Mouse (Mus musculus): ENCODE data around the gene Sorbs2. TPM values are rescaled to one million over a fixed set of nuclear protein-coding genes. Genes with fewer than 3 reads are reported as not detected.

Gene Sorbs2
- polyA plus RNA-seq, 1 experiment from 2014 or later: 31.8 TPM

- Histone ChIP-seq H3K4me1 (no peaks in the 10 kb centered on the region), H3K36me3 (no peaks in the 10 kb centered on the region), H3K9me3 (no peaks in the 10 kb centered on the region), H3K9ac (no peak overlapping the region), H3K27ac (no peak overlapping the region), H3K4me3 (no peak overlapping the region), H3K4me2 (replicated peaks) (no peak overlapping the region), H3K27me3 (no peaks in the 10 kb centered on the region)
- no peak for ATAC-seq (ENCODE audit: insufficient number of reproducible peaks, insufficient read depth, low FRiP score, low TSS enrichment)
- 92% methylated on average over 5 of the region's 5 CpGs for WGBS
These were observed 192.5 kb downstream of the Sorbs2 start for GRCm38 (mm10) chr8:45700100-45700499.

- no peaks in the 10 kb centered on the region for H3K27me3 ChIP-seq
- 68% methylated on average over 4 of the region's 4 CpGs for WGBS
- H3K4me2 ChIP-seq (replicated peaks): no peak overlapping the region
- no peaks in the 10 kb centered on the region for H3K9me3 ChIP-seq
- ATAC-seq (ENCODE audit: insufficient number of reproducible peaks, insufficient read depth, low FRiP score, low TSS enrichment): no peak
- no peak overlapping the region for H3K9ac ChIP-seq
- no peak overlapping the region for H3K27ac ChIP-seq
- H3K36me3 ChIP-seq: no peaks in the 10 kb centered on the region
- no peak overlapping the region for H3K4me3 ChIP-seq
- H3K4me1 ChIP-seq: no peaks in the 10 kb centered on the region
These were observed 196.1 kb downstream of the Sorbs2 start for GRCm38 (mm10) chr8:45703700-45704101.

- H3K27ac ChIP-seq: no peak overlapping the region
- H3K36me3 ChIP-seq: no peaks in the 10 kb centered on the region
- H3K27me3 ChIP-seq: no peaks in the 10 kb centered on the region
- H3K4me2 ChIP-seq (replicated peaks): no peak overlapping the region
- no peak overlapping the region for H3K4me3 ChIP-seq
- 76% methylated on average over 4 of the region's 4 CpGs for WGBS
- no peaks in the 10 kb centered on the region for H3K9me3 ChIP-seq
- no peak overlapping the region for H3K9ac ChIP-seq
- H3K4me1 ChIP-seq: no peaks in the 10 kb centered on the region
- no peak for ATAC-seq (ENCODE audit: insufficient number of reproducible peaks, insufficient read depth, low FRiP score, low TSS enrichment)
These were observed 201.5 kb downstream of the Sorbs2 start for GRCm38 (mm10) chr8:45709098-45709497.

GRCm38 (mm10) chr8:45709734-45710133, 202.1 kb downstream of the Sorbs2 start:
- no peaks in the 10 kb centered on the region for H3K9me3 ChIP-seq
- H3K4me1 ChIP-seq: no peaks in the 10 kb centered on the region
- H3K27ac ChIP-seq: no peak overlapping the region
- no peak overlapping the region for H3K4me2 ChIP-seq (replicated peaks)
- H3K36me3 ChIP-seq: no peaks in the 10 kb centered on the region
- WGBS: 49% methylated on average over 4 of the region's 4 CpGs
- no peak for ATAC-seq (ENCODE audit: insufficient number of reproducible peaks, insufficient read depth, low FRiP score, low TSS enrichment)
- H3K27me3 ChIP-seq: no peaks in the 10 kb centered on the region
- H3K4me3 ChIP-seq: no peak overlapping the region
- H3K9ac ChIP-seq: no peak overlapping the region

- H3K27ac ChIP-seq: no peak overlapping the region
- H3K9me3 ChIP-seq: no peaks in the 10 kb centered on the region
- no peaks in the 10 kb centered on the region for H3K36me3 ChIP-seq
- H3K4me3 ChIP-seq: no peak overlapping the region
- no peak overlapping the region for H3K4me2 ChIP-seq (replicated peaks)
- no peak overlapping the region for H3K9ac ChIP-seq
- H3K4me1 ChIP-seq: no peaks in the 10 kb centered on the region
- no peaks in the 10 kb centered on the region for H3K27me3 ChIP-seq
- 87% methylated on average over 6 of the region's 6 CpGs for WGBS
- no peak for ATAC-seq (ENCODE audit: insufficient number of reproducible peaks, insufficient read depth, low FRiP score, low TSS enrichment)
These were observed 205.0 kb downstream of the Sorbs2 start for GRCm38 (mm10) chr8:45712610-45713009.

GRCm38 (mm10) chr8:45714806-45715205, 207.2 kb downstream of the Sorbs2 start:
- 62% methylated on average over 3 of the region's 3 CpGs for WGBS
- no peaks in the 10 kb centered on the region for H3K27me3 ChIP-seq
- H3K9me3 ChIP-seq: no peaks in the 10 kb centered on the region
- H3K27ac ChIP-seq: no peak overlapping the region
- no peak overlapping the region for H3K4me2 ChIP-seq (replicated peaks)
- H3K4me3 ChIP-seq: no peak overlapping the region
- no peaks in the 10 kb centered on the region for H3K4me1 ChIP-seq
- H3K9ac ChIP-seq: no peak overlapping the region
- no peaks in the 10 kb centered on the region for H3K36me3 ChIP-seq
- ATAC-seq (ENCODE audit: insufficient number of reproducible peaks, insufficient read depth, low FRiP score, low TSS enrichment): no peak

GRCm38 (mm10) chr8:45715330-45716027, 207.9 kb downstream of the Sorbs2 start:
- no peaks in the 10 kb centered on the region for H3K27me3 ChIP-seq
- no peaks in the 10 kb centered on the region for H3K9me3 ChIP-seq
- H3K9ac ChIP-seq: no peak overlapping the region
- WGBS: 82% methylated on average over 13 of the region's 13 CpGs
- H3K4me2 ChIP-seq (replicated peaks): no peak overlapping the region
- no peak overlapping the region for H3K4me3 ChIP-seq
- no peaks in the 10 kb centered on the region for H3K36me3 ChIP-seq
- no peak for ATAC-seq (ENCODE audit: insufficient number of reproducible peaks, insufficient read depth, low FRiP score, low TSS enrichment)
- no peaks in the 10 kb centered on the region for H3K4me1 ChIP-seq
- H3K27ac ChIP-seq: no peak overlapping the region

GRCm38 (mm10) chr8:45719776-45720175, 212.2 kb downstream of the Sorbs2 start:
- H3K27me3 ChIP-seq: no peaks in the 10 kb centered on the region
- no peaks in the 10 kb centered on the region for H3K9me3 ChIP-seq
- 67% methylated on average over 8 of the region's 8 CpGs for WGBS
- no peak overlapping the region for H3K4me2 ChIP-seq (replicated peaks)
- no peak for ATAC-seq (ENCODE audit: insufficient number of reproducible peaks, insufficient read depth, low FRiP score, low TSS enrichment)
- H3K4me3 ChIP-seq: no peak overlapping the region
- no peaks in the 10 kb centered on the region for H3K4me1 ChIP-seq
- no peak overlapping the region for H3K9ac ChIP-seq
- H3K36me3 ChIP-seq: no peaks in the 10 kb centered on the region
- no peak overlapping the region for H3K27ac ChIP-seq

GRCm38 (mm10) chr8:45724204-45724603, 216.6 kb downstream of the Sorbs2 start:
- WGBS: 88% methylated on average over 3 of the region's 3 CpGs
- Histone ChIP-seq H3K9ac (no peak overlapping the region), H3K4me3 (no peak overlapping the region), H3K27me3 (no peaks in the 10 kb centered on the region), H3K9me3 (no peaks in the 10 kb centered on the region), H3K27ac (no peak overlapping the region), H3K36me3 (no peaks in the 10 kb centered on the region), H3K4me1 (no peaks in the 10 kb centered on the region), H3K4me2 (replicated peaks) (no peak overlapping the region)
- ATAC-seq (ENCODE audit: insufficient number of reproducible peaks, insufficient read depth, low FRiP score, low TSS enrichment): no peak

- no peaks in the 10 kb centered on the region for H3K27me3 ChIP-seq
- no peak overlapping the region for H3K27ac ChIP-seq
- H3K4me1 ChIP-seq: peaks cover 5% of the 10 kb centered on the region; the same call in 1 of the 2 replicates
- no peak overlapping the region for H3K9ac ChIP-seq
- no peak for ATAC-seq (ENCODE audit: insufficient number of reproducible peaks, insufficient read depth, low FRiP score, low TSS enrichment)
- no peak overlapping the region for H3K4me3 ChIP-seq
- H3K36me3 ChIP-seq: no peaks in the 10 kb centered on the region
- no peaks in the 10 kb centered on the region for H3K9me3 ChIP-seq
- H3K4me2 ChIP-seq (replicated peaks): no peak overlapping the region
- 70% methylated on average over 5 of the region's 5 CpGs for WGBS
These were observed 217.7 kb downstream of the Sorbs2 start for GRCm38 (mm10) chr8:45725321-45725720.

GRCm38 (mm10) chr8:45729850-45730382, 222.3 kb downstream of the Sorbs2 start:
- Histone ChIP-seq H3K9me3 (no peaks in the 10 kb centered on the region), H3K9ac (no peak overlapping the region), H3K36me3 (no peaks in the 10 kb centered on the region), H3K27ac (peak overlapping the region; percentile 47), H3K4me3 (no peak overlapping the region), H3K27me3 (no peaks in the 10 kb centered on the region), H3K4me1 (peaks cover 5% of the 10 kb centered on the region; the same call in 1 of the 2 replicates), H3K4me2 (replicated peaks) (no peak overlapping the region)
- 23% methylated on average over 7 of the region's 7 CpGs for WGBS
- peak; percentile 52; the same call in 1 of the 2 replicates for ATAC-seq (ENCODE audit: insufficient number of reproducible peaks, insufficient read depth, low FRiP score, low TSS enrichment)

GRCm38 (mm10) chr8:45730795-45731194, 223.2 kb downstream of the Sorbs2 start:
- 73% methylated on average over 5 of the region's 5 CpGs for WGBS
- Histone ChIP-seq H3K27ac (no peak overlapping the region), H3K4me3 (no peak overlapping the region), H3K9me3 (no peaks in the 10 kb centered on the region), H3K27me3 (no peaks in the 10 kb centered on the region), H3K4me2 (replicated peaks) (no peak overlapping the region), H3K4me1 (peaks cover 5% of the 10 kb centered on the region; the same call in 1 of the 2 replicates), H3K36me3 (no peaks in the 10 kb centered on the region), H3K9ac (no peak overlapping the region)
- no peak for ATAC-seq (ENCODE audit: insufficient number of reproducible peaks, insufficient read depth, low FRiP score, low TSS enrichment)

All from embryonic facial prominence, embryonic 12.5 days (tissue).